Mouse (Mus musculus) midbrain, postnatal 0 days (tissue): Measurements from ENCODE around the gene Rrp1b. TPM values are rescaled to one million over a fixed set of nuclear protein-coding genes. Genes with fewer than 3 reads are reported as not detected.

Experiments used
- ATAC-seq: fragments of 200-750 bp; cut with Nextera tagmentation; 2 replicates; pipeline ENCODE4 v1.8.0; 2017; ENCODE audit warnings: moderate number of reproducible peaks, mild to moderate bottlenecking, moderate TSS enrichment, moderate library complexity; ENCODE audit not compliant: low FRiP score
- DNase-seq: peaks from one replicate; pipeline ENCODE4 v3.0.0-alpha.2; 2015; ENCODE audit warnings: low spot score
- H3K27ac ChIP-seq: fragments of 300-500 bp; sonication (generic); 2 replicates; pipeline ENCODE4 v1.5.1; 2014; ENCODE audit warnings: low read depth, mild to moderate bottlenecking, low read length, mixed read lengths
- H3K27me3 ChIP-seq: fragments of 300-500 bp; sonication (generic); 2 replicates; pipeline ENCODE4 v1.6.1; 2014; ENCODE audit warnings: low read length, control low read depth, mixed read lengths; ENCODE audit not compliant: insufficient read depth
- H3K36me3 ChIP-seq: fragments of 300-500 bp; sonication (generic); 2 replicates; pipeline ENCODE4 v1.6.1; 2014; ENCODE audit warnings: low read length, control low read depth, mixed read lengths; ENCODE audit not compliant: insufficient read depth
- H3K4me1 ChIP-seq: fragments of 300-500 bp; sonication (generic); 2 replicates; pipeline ENCODE4 v1.6.1; 2014; ENCODE audit warnings: mild to moderate bottlenecking, control low read depth, antibody characterized with exemption, low read length, mixed read lengths; ENCODE audit not compliant: insufficient read depth
- H3K4me2 ChIP-seq: fragments of 300-500 bp; sonication (generic); 2 replicates; pipeline ENCODE4 v1.6.1; 2014; ENCODE audit warnings: low read depth, mild to moderate bottlenecking, low read length, mixed read lengths; ENCODE audit not compliant: poor library complexity, severe bottlenecking
- H3K4me3 ChIP-seq: fragments of 300-500 bp; sonication (generic); 2 replicates; pipeline ENCODE4 v1.5.1; 2014; ENCODE audit warnings: low read depth, mild to moderate bottlenecking, low read length, moderate library complexity
- H3K9ac ChIP-seq: fragments of 300-500 bp; sonication (generic); replicated peaks from 2 replicates; pipeline ENCODE4 v1.6.1; 2014; ENCODE audit warnings: mild to moderate bottlenecking, low read length, moderate library complexity, mixed read lengths; ENCODE audit not compliant: poor library complexity, severe bottlenecking
- H3K9me3 ChIP-seq: fragments of 300-500 bp; sonication (generic); 2 replicates; pipeline ENCODE4 v1.6.1; 2016; ENCODE audit warnings: low read length, control low read depth
- CTCF ChIP-seq: IDR thresholded peaks from 2 replicates; pipeline ENCODE4 v1.5.1; 2016; ENCODE audit warnings: antibody characterized with exemption, mild to moderate bottlenecking
- WGBS: fragments of 180-500 bp; shearing (Covaris S2); extraction: QIAGEN DNeasy Blood & Tissue Kit; methylation state at CpG from one replicate; pipeline ENCODE4 v1.1.7; 2014; 5-methylcytosine and 5-hydroxymethylcytosine counted together
- polyA plus RNA-seq: library from polyadenylated mRNA; unstranded; fragments of >200 nt; fragmentation: Nextera tagmentation; extraction: Ambion mirVana; gene quantifications from 2 replicates; pipeline ENCODE4 v1.2.1, GENCODE M21; 2015
- total RNA-seq: library from RNA; depleted of rRNA; stranded (reverse); fragments of >200 nt; gene quantifications from 2 replicates; pipeline ENCODE4 v1.2.3, GENCODE M21; 2014; rRNA removed

Rrp1b gene
- 24.3 and 38.5 TPM in 2 replicates for total RNA-seq
- polyA plus RNA-seq, result 40.3 and 45.8 TPM in 2 replicates

- Histone ChIP-seq H3K4me3 (peak within 1 kb of the TSS; percentile 89), H3K4me1 (peaks cover 13% of the 10 kb centered on the region; the same call in 1 of the 2 replicates), H3K27me3 (no peaks in the 10 kb centered on the region), H3K27ac (peak within 1 kb of the TSS; percentile 85), H3K9me3 (no peaks in the 10 kb centered on the region), H3K36me3 (no peaks in the 10 kb centered on the region), H3K4me2 (peak within 1 kb of the TSS; percentile 94), H3K9ac (peak within 1 kb of the TSS; percentile 75)
- peak; percentile 91 for DNase-seq
- no peak for TF ChIP-seq CTCF
- peak; percentile 96 for ATAC-seq
- WGBS, result 5% methylated on average over 52 of the region's 52 CpGs
These were observed at the start of gene Rrp1b, which contains the start of gene Hsf2bp for GRCm38 (mm10) chr17:32035609-32036508. Gene Rrp1b (plus strand): TSS chr17:32036100. Gene Hsf2bp (minus strand): TSS chr17:32036349.

- no peak overlapping the region for H3K4me3 ChIP-seq
- ATAC-seq (no peak), DNase-seq (no peak)
- no peaks in the 10 kb centered on the region for H3K27me3 ChIP-seq
- H3K36me3 ChIP-seq, result no peaks in the 10 kb centered on the region
- no peak overlapping the region for H3K4me2 ChIP-seq
- H3K27ac ChIP-seq, result no peak overlapping the region
- TF ChIP-seq CTCF, result no peak
- H3K9me3 ChIP-seq, result no peaks in the 10 kb centered on the region
- WGBS, result 95% methylated on average over 1 of the region's 1 CpGs
- no peaks in the 10 kb centered on the region for H3K4me1 ChIP-seq
- H3K9ac ChIP-seq, result no peak overlapping the region
These were observed 49.0 kb upstream of the Rrp1b start for GRCm38 (mm10) chr17:31986915-31987314.

GRCm38 (mm10) chr17:31989035-31989434, 46.9 kb upstream of the Rrp1b start:
- H3K27me3 ChIP-seq, result no peaks in the 10 kb centered on the region
- no peak for TF ChIP-seq CTCF
- H3K9ac ChIP-seq, result no peak overlapping the region
- no peaks in the 10 kb centered on the region for H3K9me3 ChIP-seq
- H3K4me2 ChIP-seq, result no peak overlapping the region
- no peak overlapping the region for H3K27ac ChIP-seq
- H3K4me3 ChIP-seq, result no peak overlapping the region
- WGBS, result 98% methylated on average over 2 of the region's 2 CpGs
- DNase-seq (no peak), ATAC-seq (no peak)
- H3K36me3 ChIP-seq, result no peaks in the 10 kb centered on the region
- no peaks in the 10 kb centered on the region for H3K4me1 ChIP-seq

GRCm38 (mm10) chr17:31992004-31992403, 43.9 kb upstream of the Rrp1b start:
- H3K4me2 ChIP-seq, result no peak overlapping the region

GRCm38 (mm10) chr17:31993354-31993753, 42.5 kb upstream of the Rrp1b start:
- Histone ChIP-seq H3K9ac (no peak overlapping the region), H3K4me3 (no peak overlapping the region), H3K4me2 (no peak overlapping the region), H3K36me3 (no peaks in the 10 kb centered on the region), H3K27ac (no peak overlapping the region), H3K27me3 (no peaks in the 10 kb centered on the region), H3K9me3 (0 out of 2 replicates have a peak, but pooled peaks cover 3% of the 10 kb centered on the region), H3K4me1 (no peaks in the 10 kb centered on the region)
- ATAC-seq (no peak), DNase-seq (no peak)
- 93% methylated on average over 1 of the region's 1 CpGs for WGBS
- TF ChIP-seq CTCF, result no peak

More at GRCm38 (mm10) chr17:31992004-31992403, 43.9 kb upstream of the Rrp1b start:
- DNase-seq (no peak), ATAC-seq (no peak)
- Histone ChIP-seq H3K4me3 (no peak overlapping the region), H3K9ac (no peak overlapping the region), H3K9me3 (0 out of 2 replicates have a peak, but pooled peaks cover 3% of the 10 kb centered on the region), H3K27ac (no peak overlapping the region), H3K27me3 (no peaks in the 10 kb centered on the region), H3K36me3 (no peaks in the 10 kb centered on the region), H3K4me1 (no peaks in the 10 kb centered on the region)
- TF ChIP-seq CTCF, result no peak
- WGBS, result 71% methylated on average over 2 of the region's 2 CpGs

GRCm38 (mm10) chr17:31994132-31994531, 41.8 kb upstream of the Rrp1b start:
- TF ChIP-seq CTCF, result no peak
- 0 out of 2 replicates have a peak, but pooled peaks cover 3% of the 10 kb centered on the region for H3K9me3 ChIP-seq
- ATAC-seq, result no peak
- no peak overlapping the region for H3K27ac ChIP-seq
- DNase-seq, result no peak
- H3K9ac ChIP-seq, result no peak overlapping the region
- no peaks in the 10 kb centered on the region for H3K36me3 ChIP-seq
- H3K27me3 ChIP-seq, result no peaks in the 10 kb centered on the region
- H3K4me2 ChIP-seq, result no peak overlapping the region
- no peak overlapping the region for H3K4me3 ChIP-seq
- no peaks in the 10 kb centered on the region for H3K4me1 ChIP-seq
